Mouse (Mus musculus) Muller cell, postnatal 12 days (primary cell): ENCODE measurements around the gene B230118H07Rik.

ENCODE experiments used
- DNase-seq: peaks from one replicate; pipeline ENCODE4 v3.0.0-alpha.2; 2015; ENCODE audit errors: inconsistent ontology term

The B230118H07Rik gene

GRCm38 (mm10) chr2:101649114-101649671 lies at the start of gene B230118H07Rik, which contains the start of gene Rag1:
Gene B230118H07Rik (minus strand): TSS chr2:101649532.
Gene Rag1 (minus strand): TSS chr2:101649501.
- no peak for DNase-seq

DNA sequence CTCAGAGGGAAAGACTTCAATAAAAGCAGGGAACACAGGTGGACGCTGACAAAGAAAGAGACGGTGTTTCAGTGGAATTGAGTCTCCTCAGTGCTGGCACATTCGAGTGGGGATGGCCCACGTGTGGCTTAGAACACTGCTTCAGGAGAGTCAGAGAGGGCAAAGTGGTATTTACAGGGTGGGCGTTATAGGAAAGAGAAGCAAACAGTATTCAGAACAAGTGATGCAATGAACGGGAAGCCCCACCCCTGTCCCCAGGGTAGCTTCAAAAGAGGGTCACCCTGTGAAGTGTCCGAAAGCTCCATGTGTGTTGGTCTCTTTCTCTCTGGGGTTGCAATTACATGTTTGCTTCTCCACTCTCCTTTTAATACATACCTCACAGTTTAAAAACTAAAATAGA lies 46.3 kb upstream of the B230118H07Rik start:
- no peak for DNase-seq

GRCm38 (mm10) chr2:101693577-101694215 lies 44.4 kb upstream of the B230118H07Rik start:
- peak; percentile 48 for DNase-seq

DNA sequence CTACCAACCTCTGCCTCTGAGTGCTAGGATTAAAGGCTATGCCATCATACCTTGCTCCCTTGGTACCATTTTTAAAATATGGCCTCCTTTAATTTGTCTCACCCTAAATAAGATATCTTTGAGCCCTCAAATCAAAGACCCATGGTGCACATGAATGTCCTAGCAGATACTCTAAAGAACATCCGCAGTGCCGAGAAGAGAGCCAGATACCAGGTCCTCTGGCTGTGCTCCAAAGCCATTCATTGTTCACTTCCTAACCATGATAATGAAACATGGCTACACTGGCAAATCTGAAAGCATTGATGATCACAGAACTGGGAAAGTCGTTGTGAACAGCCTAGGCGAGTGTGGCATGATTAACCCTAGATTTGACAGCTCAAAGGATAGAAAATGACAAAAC lies 43.7 kb upstream of the B230118H07Rik start:
- no peak for DNase-seq

DNA sequence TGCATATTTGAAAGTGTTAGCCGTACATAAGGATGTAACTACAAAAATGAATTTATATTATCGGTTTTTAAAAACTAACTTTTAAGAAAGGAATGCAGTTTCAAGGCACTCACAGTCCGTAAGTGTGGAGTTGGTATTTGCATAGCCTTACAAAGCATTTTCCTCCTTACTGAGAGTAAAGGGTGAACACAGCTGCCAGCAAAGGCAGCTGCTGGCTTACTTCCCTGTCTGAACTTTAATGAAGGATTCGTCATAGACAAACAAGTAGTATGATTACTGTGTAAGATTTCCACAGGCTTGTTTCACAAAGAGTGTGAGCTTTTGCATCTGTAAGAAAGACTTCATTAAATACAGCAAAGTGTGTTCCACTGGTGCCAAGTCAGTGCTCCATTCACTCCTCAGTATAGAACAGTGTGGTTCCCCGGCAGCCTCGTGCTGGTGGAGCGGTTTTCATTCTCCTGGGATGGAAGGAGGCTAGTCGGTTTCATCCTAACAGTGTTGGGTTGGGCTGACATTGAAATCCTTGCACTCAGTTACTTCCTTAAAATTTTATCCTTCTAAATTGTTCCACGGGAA lies 41.0 kb upstream of the B230118H07Rik start:
- DNase-seq = no peak

GRCm38 (mm10) chr2:101688011-101688410 lies 38.7 kb upstream of the B230118H07Rik start:
- DNase-seq = no peak

GRCm38 (mm10) chr2:101684421-101684820 lies 35.1 kb upstream of the B230118H07Rik start:
- DNase-seq = no peak

DNA sequence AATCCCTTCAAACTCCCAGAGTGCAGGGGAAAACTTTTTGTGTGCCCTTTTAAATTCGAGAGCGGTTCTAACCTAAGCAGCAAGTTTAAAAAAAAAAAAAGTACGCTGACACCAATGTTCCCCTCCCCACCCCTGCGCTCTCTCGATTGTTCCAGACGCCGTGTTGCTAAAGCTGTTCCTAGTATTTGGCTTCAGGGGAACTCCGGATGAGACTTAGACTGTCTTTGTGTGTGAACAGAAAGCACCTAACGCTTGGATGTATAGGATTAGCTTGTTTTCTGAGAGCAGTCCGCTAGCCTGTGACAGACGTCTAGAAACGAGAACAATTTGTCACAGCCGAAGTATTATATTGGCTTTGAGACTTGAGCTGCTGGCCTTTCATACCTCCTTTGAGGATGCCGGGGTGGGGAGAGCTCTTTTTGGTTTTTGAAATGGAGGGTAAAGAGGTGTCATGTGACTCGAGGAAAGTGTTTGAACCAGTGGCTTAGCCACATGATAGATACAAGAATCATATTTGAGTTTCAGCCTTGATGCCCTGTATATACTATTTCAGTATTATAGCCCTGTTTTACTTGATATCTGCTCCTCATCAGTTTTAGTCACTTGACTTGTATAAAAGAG lies 29.9 kb upstream of the B230118H07Rik start:
- DNase-seq = peak; percentile 32

DNA sequence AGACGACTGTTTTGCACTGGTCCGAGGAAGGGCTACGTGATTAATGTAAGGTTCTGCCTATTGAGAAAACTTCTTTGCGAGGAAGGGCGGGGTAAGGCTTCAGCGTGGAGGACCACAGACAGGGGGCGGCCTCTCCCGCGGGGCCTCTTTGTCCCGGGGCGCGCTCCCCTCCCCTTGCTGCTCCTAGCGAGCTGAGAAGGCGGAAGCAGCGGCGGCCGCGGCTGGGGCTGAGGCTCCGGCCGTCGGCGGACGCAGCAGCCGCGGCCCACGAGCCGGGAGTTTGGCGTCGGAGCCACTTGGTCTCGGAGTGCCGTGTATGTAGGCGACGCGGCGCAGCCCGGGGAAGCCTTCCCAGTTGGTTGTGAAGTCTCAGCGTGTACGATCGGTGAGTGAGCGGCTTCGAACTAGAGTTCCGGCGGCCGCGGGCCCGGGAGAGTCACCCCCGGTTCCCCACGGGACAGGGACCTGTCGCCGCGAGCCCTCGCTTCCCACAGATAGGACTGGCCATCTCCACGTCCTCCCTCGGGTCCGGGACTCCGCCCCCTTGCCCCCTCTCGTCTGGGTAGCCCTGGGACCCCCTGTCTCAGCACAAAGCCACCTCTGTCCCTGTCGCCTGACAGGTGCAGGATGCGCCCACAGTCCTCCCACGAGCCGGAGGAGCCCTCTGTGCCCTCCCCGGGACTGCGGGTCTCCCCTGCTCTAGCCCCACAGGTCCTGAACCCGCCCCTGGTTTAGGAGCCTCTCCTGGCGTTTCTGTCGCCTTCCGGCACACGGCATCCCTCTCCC lies 29.1 kb upstream of the B230118H07Rik start, which contains the start of gene Traf6:
TSS of gene Traf6 (plus strand) at position 194 of the 786 bp plus-strand sequence.
- peak; percentile 92 for DNase-seq

- no peak for DNase-seq
Observed at GRCm38 (mm10) chr2:101673547-101673946, 24.2 kb upstream of the B230118H07Rik start.

DNA sequence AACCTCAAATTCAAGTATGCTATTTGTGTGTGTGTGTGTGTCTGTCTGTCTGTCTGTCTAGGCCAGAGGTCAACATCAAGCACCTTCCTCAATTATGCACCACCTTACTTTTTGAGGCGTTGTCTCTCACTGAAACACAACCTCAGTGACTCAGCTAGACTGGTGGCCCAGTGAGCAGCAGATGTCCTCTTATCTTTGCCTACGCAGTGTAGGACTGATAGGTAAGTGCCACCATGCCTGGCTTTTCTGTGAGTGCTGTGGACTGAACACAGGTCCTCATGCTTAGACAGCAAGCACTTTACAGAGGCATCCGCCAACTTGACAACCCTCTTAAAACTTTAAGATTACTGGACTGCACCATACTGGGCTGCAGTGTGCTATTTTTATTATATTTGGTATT lies 19.4 kb upstream of the B230118H07Rik start:
- no peak for DNase-seq

GRCm38 (mm10) chr2:101665703-101666092 lies 16.4 kb upstream of the B230118H07Rik start:
- no peak for DNase-seq

GRCm38 (mm10) chr2:101665058-101665702 lies 15.8 kb upstream of the B230118H07Rik start:
- DNase-seq = peak; percentile 61

DNA sequence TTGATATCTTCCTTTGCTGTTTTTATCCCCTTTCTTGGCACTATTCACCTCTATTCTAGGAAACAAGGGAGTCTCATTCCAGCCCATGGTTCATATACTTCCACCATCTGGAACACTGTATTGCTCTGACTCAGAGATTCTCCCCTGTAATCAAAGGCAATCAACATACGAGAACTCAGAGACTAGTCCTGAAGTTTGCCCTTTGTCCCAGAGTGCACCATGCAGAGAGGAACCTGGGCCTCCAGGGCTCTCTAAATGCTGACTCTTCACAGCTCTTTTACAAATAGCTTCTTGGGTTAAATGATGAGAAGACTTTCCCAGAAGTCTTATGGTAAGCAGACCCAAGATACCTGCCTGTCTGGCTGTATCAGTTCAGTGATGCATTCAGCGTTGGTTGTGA lies 11.2 kb upstream of the B230118H07Rik start:
- DNase-seq = no peak

- DNase-seq = no peak
Observed at GRCm38 (mm10) chr2:101652921-101653597, 3.7 kb upstream of the B230118H07Rik start.

DNA sequence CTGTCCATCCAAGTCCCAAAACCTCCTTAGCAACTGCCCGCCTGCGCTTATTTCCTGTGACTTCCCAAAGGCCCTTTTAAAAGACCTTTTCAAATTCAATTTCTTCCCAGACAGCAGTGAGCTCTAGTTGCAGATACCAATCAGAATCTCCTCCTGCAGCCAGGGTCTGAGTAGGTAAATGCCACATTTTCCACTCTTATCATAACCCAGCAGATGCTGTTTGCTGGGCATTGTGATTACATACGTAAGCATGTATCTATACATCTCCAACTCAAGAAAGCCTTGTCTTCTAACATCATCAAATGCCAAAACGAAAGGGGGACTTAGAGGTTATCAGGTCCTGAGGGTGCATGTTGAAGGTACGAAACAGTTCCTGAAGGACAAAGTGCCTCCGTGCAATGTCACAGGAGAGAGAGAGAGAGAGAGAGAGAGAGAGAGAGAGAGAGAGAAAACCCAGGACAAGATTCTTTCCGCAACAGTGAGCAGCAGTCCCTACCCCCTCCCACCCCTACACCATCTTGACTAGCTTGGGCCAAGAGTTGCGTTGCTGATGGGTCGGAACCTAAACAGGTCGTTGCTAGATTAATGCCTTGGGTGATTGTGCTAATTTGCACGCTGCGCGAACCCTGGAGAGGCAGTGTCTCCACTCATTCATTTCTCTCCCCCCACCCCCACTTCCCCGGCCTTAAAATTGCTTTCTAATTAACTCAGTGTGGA lies 3.0 kb upstream of the B230118H07Rik start:
- peak; percentile 71 for DNase-seq

DNA sequence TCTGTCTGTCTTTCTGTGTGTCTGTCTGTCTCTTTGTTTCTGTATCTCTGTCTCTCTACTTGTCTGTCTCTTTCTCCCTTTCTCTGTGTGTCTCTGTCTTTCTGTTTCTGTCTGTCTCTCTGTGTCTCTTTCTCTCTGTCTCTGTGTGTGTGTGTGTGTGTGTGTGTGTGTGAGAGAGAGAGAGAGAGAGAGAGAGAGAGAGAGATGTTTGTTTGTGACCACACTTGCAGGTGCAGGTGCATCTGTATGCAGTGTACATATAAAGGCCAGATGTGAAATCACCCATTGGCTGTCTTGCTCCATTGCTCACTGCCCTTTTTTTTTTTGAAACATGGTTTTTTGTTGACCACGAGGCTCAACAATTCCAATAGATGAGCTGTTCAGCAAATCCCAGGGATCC lies 1.1 kb upstream of the B230118H07Rik start:
- no peak for DNase-seq

GRCm38 (mm10) chr2:101648361-101648760 lies 971 bp downstream of the B230118H07Rik start:
- DNase-seq = peak; percentile 22

- DNase-seq = no peak
Observed at GRCm38 (mm10) chr2:101645841-101646240, 3.5 kb downstream of the B230118H07Rik start.

DNA sequence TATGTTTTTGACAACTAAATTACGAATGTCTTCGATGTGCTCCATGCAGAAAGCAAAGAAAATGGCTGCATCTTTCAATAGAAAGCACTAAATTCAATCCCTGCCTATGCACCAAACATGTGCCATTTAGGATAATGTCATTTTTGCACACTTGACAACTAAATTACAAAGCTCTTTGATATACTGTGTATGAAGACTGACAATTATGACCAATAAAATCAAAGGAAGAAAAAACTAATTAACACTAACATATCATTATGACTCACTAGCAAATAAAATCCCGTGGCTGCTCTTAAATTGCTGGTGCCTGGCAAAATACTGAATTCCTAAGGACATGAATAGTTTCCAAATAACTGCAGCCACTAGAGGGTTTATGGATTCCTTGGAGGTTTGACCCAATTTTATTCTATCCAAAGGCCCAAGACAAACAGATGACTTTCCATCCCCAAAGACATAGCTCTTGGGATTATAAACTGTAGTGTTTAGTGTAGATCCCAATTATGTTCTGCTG lies 9.4 kb downstream of the B230118H07Rik start:
- peak; percentile 90 for DNase-seq
